26 mouse cellular contexts compared by ENCODE assay signal in the genomic region with DNA sequence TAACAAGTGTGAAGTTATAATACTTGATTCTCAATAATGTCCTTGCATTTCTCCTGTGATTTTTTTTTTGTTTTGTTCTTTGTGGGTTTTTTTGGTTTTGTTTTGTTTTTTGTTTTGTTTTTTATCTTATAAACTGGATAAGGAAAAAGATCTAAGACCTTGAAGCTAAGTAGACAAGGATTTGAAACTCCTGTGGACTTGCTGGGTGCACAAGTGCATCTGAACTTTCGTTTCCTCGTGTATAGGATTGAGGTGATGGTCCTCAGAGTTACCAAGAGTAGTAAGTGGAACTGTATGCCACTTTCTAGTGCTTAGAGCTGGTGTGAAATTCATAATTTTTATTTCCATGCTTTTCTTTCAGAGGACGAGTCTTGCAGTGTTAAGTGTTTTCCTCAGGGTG.
"Had no signal": no experiment of that assay in that cellular context is flagged by ENCODE, and none has a peak within 500 bp of the region (broad histone marks: within the 10 kb centered on the region; RNA-seq: fewer than 3 reads in every experiment).

No protein-coding gene starts in this region.

- H3K4me3 ChIP-seq: gastrocnemius, adult 2 months; heart, embryonic 10.5 days; heart, embryonic 12.5 days; hindbrain, embryonic 10.5 days; hindbrain, embryonic 13.5 days; hindbrain, embryonic 15.5 days; kidney, embryonic 15.5 days; limb, embryonic 13.5 days; limb, embryonic 15.5 days; liver, embryonic 13.5 days had no signal

- DNase-seq: gastrocnemius, adult 2 months; gastrocnemius, postnatal 10 days; gastrocnemius, postnatal 25 days; heart, adult 18-20 months; heart, postnatal 10 days; heart, postnatal 4 days; kidney, adult 11 months; kidney, adult 2 months; kidney, adult 9 months; kidney, postnatal 14 days; kidney, postnatal 36 days; layer of hippocampus, adult 9-11 months; layer of hippocampus, postnatal 36 days; left cerebral cortex, postnatal 4 days; liver, embryonic 13.5 days had no signal

- ATAC-seq: hindbrain, postnatal 0 days; intestine, embryonic 16.5 days had no signal

- H3K9ac ChIP-seq: heart, embryonic 12.5 days; hindbrain, embryonic 15.5 days; kidney, embryonic 15.5 days; limb, embryonic 13.5 days; limb, embryonic 15.5 days had no signal

- H3K9me3 ChIP-seq: heart, embryonic 10.5 days; heart, embryonic 12.5 days; hindbrain, embryonic 10.5 days; hindbrain, embryonic 13.5 days; hindbrain, embryonic 15.5 days; kidney, embryonic 15.5 days; limb, embryonic 13.5 days; limb, embryonic 15.5 days; liver, embryonic 13.5 days had no signal

- H3K4me2 ChIP-seq: heart, embryonic 12.5 days; hindbrain, embryonic 13.5 days; hindbrain, embryonic 15.5 days; kidney, embryonic 15.5 days; limb, embryonic 13.5 days; limb, embryonic 15.5 days; liver, embryonic 13.5 days had no signal

- H3K27me3 ChIP-seq: heart, embryonic 12.5 days; hindbrain, embryonic 13.5 days; hindbrain, embryonic 15.5 days; kidney, embryonic 15.5 days; limb, embryonic 13.5 days; limb, embryonic 15.5 days; liver, embryonic 13.5 days had no signal

- H3K27ac ChIP-seq: gastrocnemius, adult 2 months; heart, embryonic 10.5 days; hindbrain, embryonic 10.5 days; hindbrain, embryonic 13.5 days; hindbrain, embryonic 15.5 days; hindbrain, postnatal 0 days; kidney, embryonic 15.5 days; kidney, postnatal 0 days; limb, embryonic 13.5 days; limb, embryonic 15.5 days; liver, embryonic 13.5 days had no signal
